Mouse (Mus musculus) left cerebral cortex, postnatal 4 days (tissue): ENCODE measurements around the gene Kcnab2. TPM values are rescaled to one million over a fixed set of nuclear protein-coding genes. Genes with fewer than 3 reads are reported as not detected.

Experiments used
- DNase-seq: peaks from one replicate; pipeline ENCODE4 v3.0.0-alpha.2; 2022
- intact Hi-C: fragments of 180-260 bp; cut with DNase I; formaldehyde crosslinking; loops from one replicate; pipeline ENCODE4 v1.15.1; 2025
- total RNA-seq, 2 experiments: library from RNA; stranded (reverse); gene quantifications; 2 replicates each; pipeline ENCODE4 v1.2.3; 2021

Kcnab2 gene
- total RNA-seq, 2 experiments from 2014 or later = 35.0 to 43.6 TPM

DNA sequence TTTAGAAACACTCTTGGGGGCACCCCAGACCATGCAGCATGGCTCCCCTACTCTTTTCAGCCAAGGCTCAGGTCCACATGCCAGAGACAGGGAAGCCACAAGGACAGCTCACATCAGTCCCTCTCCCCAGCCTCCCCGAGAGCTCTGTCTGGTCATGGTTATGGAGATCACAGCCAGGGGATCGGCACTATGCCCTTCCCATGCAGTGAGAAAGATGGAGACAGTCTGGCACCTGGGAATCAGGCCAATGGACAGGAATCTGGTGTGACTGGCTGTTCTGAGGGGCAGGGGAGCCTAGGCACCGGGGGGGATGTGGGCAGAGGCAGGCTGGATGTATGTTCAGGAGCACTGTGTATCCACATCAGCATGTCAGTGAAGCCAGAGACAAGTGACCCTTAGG, 78.7 kb downstream of the Kcnab2 start:
- intact Hi-C loops = no loop called here
- DNase-seq = peak; percentile 81

DNA sequence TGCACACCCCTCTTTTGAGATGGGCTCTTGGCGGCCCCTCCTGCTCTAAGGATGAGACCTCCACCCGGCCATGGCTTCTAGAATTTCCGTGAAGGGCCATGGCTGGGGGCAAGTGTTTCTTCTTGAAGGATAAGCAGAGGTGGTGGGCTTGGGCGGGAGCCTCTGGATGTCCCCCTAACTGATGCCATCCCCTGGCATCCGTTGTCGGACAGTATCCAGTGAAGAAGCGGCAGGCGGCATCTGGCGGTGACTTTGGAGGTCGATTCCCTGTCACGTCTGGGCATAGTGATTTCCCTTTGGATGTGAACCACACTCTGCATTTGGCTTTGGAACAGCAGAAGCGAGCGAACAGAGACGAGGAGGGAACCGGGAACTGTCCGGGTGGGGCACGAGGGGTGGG, 85.0 kb downstream of the Kcnab2 start:
- intact Hi-C loops = no loop called here
- peak; percentile 52 for DNase-seq

DNA sequence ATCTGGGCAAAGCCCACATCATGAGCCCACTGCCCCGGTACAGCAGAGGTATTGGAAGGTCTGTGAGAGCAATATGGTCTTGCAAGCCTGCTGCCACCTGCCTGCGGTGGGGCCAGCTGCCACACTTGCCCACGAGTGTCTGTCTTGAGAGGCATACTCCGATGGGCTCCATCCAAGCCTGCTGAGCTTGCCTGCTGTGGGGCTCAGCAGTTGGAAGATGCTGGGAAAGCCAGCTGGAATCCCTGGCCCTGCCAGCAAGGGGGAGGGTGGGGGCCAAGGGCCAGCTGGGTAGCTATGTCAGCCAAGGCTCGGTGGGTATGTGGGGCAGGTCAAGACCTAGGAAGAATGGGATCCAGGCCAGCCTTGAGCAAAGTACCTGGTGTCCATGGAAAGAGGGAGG, 85.5 kb downstream of the Kcnab2 start:
- intact Hi-C loops = no loop called here
- peak; percentile 91 for DNase-seq

DNA sequence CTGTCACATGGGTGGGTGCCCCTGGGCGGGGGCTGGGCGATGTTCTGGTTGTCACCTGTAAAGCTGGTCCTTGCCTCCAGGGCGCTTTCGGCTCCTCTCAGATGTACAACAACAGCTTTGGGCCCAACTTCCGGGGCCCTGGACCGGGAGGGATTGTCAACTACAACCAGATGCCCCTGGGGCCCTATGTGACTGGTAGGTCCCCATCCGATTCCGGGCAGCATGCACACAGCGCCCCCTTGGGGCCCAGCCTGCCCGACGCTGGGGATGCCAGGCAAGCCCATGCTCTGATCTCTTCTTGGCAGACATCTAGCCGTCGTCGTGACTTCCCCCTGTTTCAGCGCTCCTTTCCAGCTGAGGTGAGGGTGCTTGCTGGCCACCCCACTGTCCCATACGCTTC, 92.0 kb downstream of the Kcnab2 start:
- intact Hi-C loops = no loop called here
- peak; percentile 43 for DNase-seq

DNA sequence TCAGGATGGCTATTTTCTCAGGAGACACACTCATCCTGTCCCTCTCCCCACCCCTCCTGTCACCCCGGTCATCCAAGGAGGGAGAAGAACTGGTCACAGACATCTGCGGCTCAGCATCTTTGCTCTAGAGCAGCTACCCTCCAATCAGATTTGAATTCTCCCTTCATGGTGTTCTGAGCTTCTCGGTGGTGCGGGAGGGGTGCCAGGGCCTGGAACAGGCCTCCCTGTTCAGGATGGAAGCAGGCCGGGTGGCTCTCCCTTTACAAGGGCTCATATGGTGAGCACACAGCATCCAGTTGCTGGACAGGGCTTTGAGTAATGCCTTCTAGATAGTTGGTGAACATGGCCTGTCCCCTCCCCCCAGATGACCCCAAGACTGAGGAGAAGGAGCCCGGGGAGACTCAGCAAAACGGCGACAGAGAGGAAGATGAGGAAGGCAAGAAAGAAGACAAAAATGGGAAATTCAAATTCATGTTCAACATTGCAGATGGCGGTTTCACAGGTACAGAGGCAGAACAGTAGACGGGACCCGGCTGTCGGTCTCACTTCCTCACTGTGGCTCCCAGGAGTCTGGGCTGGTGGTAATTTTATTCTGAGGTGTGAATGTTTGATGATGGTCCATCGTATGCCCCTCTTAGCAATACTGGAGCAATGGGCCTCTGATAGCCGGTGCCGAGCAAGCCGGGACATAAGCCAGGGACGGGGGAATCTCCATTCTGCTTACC, 95.0 kb downstream of the Kcnab2 start:
- peak; percentile 37 for DNase-seq
- intact Hi-C loops = no loop called here

DNA sequence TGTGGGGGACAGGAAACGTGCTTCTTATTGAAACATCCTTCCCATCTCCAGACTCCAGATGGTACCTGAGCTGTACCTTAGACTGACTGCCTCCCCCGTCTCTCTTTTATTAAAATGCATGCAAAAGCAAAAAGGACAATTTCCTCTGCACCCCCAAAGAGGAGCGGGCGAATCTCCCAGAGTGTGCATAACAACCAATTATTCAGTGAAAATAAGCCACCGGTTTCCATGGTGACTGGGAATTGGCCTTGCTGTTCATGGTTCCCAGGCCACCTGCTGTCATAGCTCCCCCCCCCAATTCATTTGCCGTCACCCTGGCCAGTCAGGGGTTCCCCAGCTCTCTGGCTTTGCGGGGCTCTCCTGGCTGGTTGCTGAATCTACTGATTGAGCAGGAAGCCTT, 112.4 kb downstream of the Kcnab2 start:
- no peak for DNase-seq
- intact Hi-C loops = no loop called here

DNA sequence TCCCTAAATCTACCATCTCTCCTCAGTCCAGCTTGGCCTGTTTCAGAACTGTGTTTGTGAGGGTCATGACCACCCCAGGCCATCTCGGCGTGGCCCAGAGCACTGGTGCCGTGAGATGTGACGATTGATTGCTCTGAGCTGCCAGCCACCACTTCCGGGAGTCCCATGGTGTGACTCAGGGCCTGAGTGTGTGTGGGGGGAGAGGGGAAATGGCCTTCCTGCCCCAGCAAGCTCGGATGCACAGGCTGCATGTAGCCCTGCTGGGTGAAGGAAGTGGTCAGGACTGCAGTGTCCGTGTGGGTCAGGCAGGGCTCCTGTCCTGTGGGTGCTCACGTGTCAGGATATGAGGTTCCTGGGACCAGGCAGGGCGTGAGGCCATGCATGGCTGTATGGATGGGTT, 115.5 kb downstream of the Kcnab2 start:
- intact Hi-C loops = no loop called here

DNA sequence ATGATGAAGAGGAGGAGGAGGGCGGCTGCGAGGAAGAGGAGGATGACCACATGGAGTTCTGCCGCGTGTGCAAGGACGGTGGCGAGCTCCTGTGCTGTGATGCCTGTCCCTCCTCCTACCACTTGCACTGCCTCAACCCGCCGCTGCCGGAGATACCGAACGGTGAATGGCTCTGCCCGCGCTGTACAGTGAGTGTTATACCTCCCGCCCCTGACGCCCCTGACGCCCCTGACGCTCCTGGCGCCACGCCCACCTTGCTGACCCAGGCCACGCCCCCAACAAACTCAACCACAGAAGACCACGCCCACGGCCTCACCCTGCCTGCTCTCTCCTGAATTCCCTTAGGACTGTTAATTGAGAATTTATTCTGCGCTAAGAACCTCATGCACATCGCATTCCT, 116.8 kb downstream of the Kcnab2 start:
- intact Hi-C loops = no loop called here
- DNase-seq = peak; percentile 41

More for the DNA sequence above, 115.5 kb downstream of the Kcnab2 start:
- no peak for DNase-seq

DNA sequence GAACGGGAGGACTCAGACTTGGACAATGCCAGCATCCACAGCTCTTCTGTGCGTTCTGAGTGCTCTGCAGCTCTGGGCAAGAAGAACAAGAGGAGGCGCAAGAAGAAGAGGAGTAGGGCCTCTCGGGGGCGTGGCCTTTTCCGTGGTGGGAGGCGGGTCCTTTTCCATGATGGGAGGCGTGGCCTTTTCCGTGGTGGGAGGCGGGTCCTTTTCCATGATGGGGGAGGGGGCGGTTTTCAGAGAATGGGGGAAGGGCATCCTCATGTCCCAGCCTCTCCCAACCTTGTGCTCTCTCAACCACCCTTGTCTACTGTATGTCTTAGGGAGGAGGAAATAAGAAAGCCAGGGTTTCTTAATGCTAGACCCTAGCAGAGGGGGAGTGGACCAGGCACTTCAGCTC, 118.0 kb downstream of the Kcnab2 start:
- no peak for DNase-seq
- intact Hi-C loops = no loop called here

DNA sequence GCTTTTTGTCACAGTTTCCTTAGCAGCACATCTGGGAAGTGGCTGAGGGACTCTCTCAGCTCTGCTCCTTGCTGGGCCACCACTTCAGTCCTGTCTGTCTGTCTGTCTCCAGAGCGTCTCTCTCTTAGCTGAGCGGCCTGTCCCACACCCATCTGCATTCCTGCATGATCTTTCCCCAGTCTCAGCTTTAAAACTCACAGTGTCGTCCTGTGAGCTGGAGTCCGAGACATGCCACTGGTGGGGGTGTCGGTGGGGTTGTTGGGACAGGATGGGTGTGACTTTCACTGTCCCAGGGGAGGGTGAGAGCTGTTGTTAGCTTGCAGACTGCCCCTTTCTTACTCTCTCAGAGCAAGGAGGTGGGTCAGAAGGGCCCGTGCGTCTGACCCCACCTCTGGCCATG, 122.0 kb downstream of the Kcnab2 start:
- intact Hi-C loops = no loop called here

DNA sequence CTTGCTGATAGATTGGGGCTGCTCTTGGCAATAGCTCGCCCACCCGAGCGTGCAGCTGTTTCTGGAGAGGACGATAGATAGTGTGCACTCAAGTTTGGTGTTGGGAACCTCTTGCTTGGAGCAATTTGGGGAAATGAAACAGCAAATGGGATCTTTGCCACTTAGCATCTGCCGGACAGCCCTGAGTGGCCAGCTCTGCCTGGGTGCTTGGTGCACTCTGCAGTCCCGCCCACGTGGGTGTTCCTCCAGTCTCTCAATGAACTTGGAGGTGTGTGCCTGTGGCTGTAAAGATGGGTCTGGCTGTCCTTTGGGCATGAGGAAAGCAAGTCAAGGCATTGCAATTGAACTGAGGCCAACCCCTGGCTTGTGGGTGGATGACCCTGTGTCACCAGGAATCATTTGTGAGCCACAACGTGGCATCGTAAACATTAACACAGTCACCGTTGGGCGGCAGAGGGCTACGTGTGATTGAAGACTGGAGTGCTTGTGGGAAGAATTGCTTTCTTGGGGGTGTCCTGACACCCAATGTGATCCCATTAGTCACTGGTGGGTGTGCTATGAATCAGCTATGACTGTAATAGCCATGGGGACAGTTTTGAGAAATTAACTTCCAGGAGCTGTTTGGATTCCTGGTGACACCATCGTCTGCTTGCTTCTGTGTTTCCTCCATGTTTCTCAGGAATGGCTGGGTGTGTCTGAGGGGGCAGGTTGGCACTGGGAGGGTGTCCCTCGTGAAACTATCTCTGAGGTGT, 123.6 kb downstream of the Kcnab2 start:
- no peak for DNase-seq
- intact Hi-C loops = no loop called here

More for the DNA sequence above, 122.0 kb downstream of the Kcnab2 start:
- no peak for DNase-seq

DNA sequence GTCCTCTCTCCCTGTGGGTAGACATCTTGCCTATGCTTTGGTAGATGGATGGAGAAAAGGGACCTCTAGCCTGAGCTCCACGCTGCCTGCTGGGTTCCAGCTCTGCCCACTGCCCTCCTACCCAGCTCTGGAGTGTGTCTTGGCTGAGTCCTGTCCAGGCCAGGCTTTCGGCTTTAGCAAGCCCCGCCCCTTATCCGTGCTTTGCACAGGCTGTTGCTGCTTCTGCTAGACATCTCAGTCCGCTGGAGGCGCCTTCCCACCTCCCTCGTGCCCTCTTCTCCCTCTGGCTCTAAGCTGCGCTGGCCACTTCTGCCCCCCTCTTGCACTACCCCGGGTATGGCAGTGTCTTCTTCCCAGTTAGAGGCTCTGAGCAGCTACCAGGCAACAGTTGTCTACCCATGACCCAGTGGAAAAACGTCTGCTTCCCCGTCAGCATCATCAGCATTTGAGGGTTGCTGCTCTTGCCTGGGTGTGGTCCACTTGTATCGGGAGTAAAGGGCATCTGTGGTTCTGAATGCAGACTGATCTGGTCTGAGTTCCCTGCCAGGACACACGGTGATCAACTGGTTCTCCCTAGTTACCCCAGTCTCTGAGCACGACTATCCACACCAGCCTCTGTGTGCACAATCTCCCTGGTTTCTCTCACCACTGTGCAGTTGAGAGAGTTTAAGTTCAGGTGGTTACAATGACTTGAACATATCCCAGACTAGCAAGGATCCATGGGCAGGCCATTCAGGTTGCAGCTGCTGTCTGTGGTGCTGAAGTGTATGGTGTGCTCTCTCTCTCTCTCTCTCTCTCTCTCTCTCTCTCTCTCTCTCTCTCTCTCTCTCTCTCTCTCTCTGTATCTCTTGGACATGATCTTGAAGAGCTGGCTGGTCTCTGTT, 126.0 kb downstream of the Kcnab2 start:
- intact Hi-C loops = no loop called here
- peak; percentile 50 for DNase-seq

DNA sequence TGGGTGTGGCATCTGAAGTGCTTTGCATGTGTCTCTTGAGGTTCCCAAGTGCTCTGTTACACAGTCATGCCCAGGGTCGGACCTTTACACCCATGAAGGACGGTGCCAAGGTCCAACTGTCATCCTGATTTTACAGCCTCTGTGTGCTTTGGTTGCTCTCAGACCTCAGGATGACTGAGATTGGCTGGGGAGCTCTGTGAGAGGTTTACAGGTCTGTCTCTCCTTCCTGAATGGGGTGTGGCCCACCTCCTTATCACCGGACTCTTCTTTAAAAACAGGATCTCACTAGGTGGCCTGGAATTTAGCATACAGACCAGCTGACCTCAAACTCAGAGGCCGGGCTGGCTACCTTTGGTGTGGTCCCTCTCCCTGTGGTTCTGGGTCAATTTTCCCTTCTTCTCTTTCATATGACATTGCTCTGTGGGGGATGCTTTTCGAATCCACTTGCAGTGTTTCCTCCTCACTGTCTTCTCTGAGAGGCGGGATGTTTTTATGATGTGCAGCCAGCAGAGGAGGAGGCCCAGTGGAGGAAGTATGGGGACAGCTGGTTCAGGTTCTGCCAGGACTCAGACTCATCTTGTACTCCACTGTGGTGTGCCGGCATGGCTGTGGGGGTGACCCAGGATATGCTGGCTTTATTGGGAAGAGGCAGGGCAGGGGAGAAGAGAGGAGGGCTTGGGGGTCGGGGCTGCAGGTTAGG, 126.8 kb downstream of the Kcnab2 start:
- no peak for DNase-seq

DNA sequence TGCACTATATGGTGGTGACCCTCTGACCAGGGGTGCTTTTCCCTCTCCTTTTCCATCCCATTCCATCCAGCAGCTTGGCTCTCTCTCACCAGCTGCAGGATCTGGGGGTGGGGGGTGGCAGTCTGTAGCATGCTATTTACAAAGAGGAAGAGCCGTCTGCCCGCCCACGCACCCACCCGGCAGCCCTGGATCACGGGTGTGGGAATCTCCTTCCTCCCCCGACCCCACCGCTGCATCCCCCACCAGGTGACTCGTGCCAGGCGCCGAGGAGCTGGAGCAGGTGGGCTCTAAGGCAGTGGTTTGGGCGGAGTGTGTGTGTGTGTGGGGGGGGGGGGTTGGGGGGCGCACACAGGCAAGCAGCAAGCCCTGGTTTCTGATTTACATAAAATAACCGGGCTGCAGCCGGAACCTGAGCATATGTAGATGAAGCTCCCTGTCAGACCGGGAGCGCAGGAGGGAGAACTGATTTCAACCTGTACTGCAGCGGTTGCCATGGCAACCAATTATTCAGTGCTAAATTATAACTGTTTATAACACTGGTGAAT, 127.8 kb downstream of the Kcnab2 start:
- intact Hi-C loops = no loop called here
- no peak for DNase-seq

More for the DNA sequence above, 126.8 kb downstream of the Kcnab2 start:
- intact Hi-C loops = no loop called here

DNA sequence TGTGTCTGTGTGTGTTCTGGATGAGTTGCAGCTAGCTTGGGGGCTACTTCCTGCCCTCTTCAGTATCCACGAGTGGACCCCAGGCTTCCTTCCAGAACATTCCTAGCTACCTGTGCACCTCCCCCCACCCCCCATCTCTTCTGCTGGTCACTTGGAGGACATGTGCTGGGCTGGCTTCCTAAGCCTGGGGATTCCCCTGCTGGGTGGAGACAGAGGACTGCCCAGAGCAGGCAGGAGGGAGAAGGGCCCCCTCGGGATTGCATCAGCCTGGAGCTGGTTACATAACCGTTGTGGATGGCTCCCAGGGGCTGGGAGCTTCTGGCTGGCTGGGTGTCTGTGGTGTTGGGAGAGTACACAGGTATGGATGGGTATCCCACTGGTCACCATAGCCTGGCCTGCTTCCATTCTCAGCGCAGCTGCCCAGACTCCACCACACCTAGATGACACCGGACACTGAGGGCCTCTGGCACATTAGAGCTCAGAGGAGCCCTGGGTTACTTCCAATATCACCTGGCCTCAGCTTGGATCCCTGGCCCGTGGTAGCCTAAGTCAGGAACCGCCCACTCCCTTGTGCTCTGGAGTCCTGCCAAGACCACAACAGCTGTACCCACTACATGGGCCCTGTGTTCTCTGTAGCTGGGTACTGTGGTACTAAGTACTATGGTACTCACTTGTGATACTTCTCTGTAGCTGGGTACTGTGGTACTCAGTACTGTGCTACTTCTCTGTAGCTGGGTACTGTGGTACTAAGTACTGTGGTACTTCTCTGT, 132.4 kb downstream of the Kcnab2 start:
- intact Hi-C loops = no loop called here
- no peak for DNase-seq

DNA sequence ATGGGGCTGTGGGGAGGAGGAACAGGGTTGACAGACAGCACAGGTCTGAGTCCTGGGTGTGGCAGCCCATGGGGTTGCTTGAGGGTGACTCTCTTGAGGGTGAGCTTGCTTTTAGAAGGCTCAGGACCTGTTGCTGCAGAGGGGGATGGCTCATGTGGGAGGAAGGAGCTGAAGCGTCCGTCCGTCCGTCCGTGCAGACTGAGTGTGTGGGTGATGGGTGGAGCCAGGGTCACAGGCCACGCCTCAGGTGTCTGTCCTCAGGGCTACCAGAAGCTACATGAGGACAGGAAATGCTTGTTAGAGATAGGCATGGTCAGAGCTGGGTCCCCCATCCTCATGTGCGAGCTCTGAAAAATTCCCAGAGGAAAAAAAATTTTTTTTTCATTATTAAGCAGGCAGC, 133.0 kb downstream of the Kcnab2 start:
- DNase-seq = no peak
- intact Hi-C loops = no loop called here

DNA sequence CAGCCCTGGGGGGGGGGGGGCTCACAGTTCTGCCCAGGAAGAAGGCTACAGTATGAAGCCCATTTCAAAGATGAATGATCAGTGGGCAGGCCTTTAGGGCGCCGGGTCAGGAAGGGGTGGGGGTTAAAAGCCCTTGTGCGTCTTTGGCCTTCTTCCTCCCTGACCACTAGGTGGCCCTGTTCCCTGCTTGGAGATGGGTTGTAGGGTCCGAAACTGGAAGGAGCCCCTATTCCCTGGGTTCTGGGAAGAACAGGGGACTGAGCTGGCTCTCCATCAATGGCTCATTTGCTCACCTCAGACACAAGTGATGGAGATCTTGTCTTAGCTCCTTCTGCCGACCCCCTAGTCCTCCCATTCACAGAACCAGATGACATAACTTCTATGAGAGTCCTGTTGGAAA, 134.4 kb downstream of the Kcnab2 start:
- peak; percentile 65 for DNase-seq
- intact Hi-C loops = no loop called here
